Mouse (Mus musculus) hindbrain, embryonic 16.5 days (tissue): Measurements from ENCODE around the gene Mtmr3. TPM values are rescaled to one million over a fixed set of nuclear protein-coding genes. Genes with fewer than 3 reads are reported as not detected.

Experiments
- ATAC-seq: fragments of 200-750 bp; cut with Nextera tagmentation; 2 replicates; pipeline ENCODE4 v1.8.0; 2017; ENCODE audit warnings: moderate TSS enrichment, moderate library complexity
- H3K27ac ChIP-seq: fragments of 300-500 bp; sonication (generic); 2 replicates; pipeline ENCODE4 v1.5.1; 2014; ENCODE audit warnings: low read depth, mild to moderate bottlenecking, control low read depth, low read length, moderate library complexity
- H3K27me3 ChIP-seq: fragments of 300-500 bp; sonication (generic); replicated peaks from 2 replicates; pipeline ENCODE4 v1.6.1; 2014; ENCODE audit warnings: low read length; ENCODE audit not compliant: control insufficient read depth, insufficient read depth
- H3K36me3 ChIP-seq: fragments of 300-500 bp; sonication (generic); 2 replicates; pipeline ENCODE4 v1.6.1; 2014; ENCODE audit warnings: mild to moderate bottlenecking, low read length, moderate library complexity, mixed read lengths; ENCODE audit not compliant: control insufficient read depth, insufficient read depth
- H3K4me1 ChIP-seq: fragments of 300-500 bp; sonication (generic); 2 replicates; pipeline ENCODE4 v1.6.1; 2014; ENCODE audit warnings: low read depth, low read length; ENCODE audit not compliant: control insufficient read depth, insufficient read depth
- H3K4me2 ChIP-seq: fragments of 300-500 bp; sonication (generic); 2 replicates; pipeline ENCODE4 v1.6.1; 2014; ENCODE audit warnings: mild to moderate bottlenecking, low read length, control low read depth, moderate library complexity
- H3K4me3 ChIP-seq: fragments of 300-500 bp; sonication (generic); 2 replicates; pipeline ENCODE4 v1.5.1; 2014; ENCODE audit warnings: mild to moderate bottlenecking, low read length, control low read depth, moderate library complexity
- H3K9ac ChIP-seq: fragments of 300-500 bp; sonication (generic); 2 replicates; pipeline ENCODE4 v1.6.1; 2014; ENCODE audit warnings: low read depth, mild to moderate bottlenecking, control low read depth, low read length, moderate library complexity
- H3K9me3 ChIP-seq: fragments of 300-500 bp; sonication (generic); 2 replicates; pipeline ENCODE4 v1.6.1; 2014; ENCODE audit warnings: mild to moderate bottlenecking, low read length, moderate library complexity; ENCODE audit not compliant: control insufficient read depth
- WGBS: fragments of 180-500 bp; shearing (Covaris S2); extraction: QIAGEN DNeasy Blood & Tissue Kit; methylation state at CpG from one replicate; pipeline ENCODE4 v1.1.7; 2014; 5-methylcytosine and 5-hydroxymethylcytosine counted together
- polyA plus RNA-seq: library from polyadenylated mRNA; unstranded; fragments of >200 nt; fragmentation: Nextera tagmentation; extraction: Ambion mirVana; gene quantifications from 2 replicates; pipeline ENCODE4 v1.2.1, GENCODE M21; 2015

Gene Mtmr3
- polyA plus RNA-seq: 28.7 and 33.5 TPM in 2 replicates

GRCm38 (mm10) chr11:4594608-4595500, at the start of gene Mtmr3:
TSS of gene Mtmr3 (minus strand) at chr11:4594863.
- Histone ChIP-seq H3K4me2 (peak within 1 kb of the TSS; percentile 70), H3K4me1 (peaks cover 15% of the 10 kb centered on the region), H3K9ac (peak within 1 kb of the TSS; percentile 99), H3K4me3 (peak within 1 kb of the TSS; percentile 88), H3K27ac (peak within 1 kb of the TSS; percentile 97), H3K36me3 (no peaks in the 10 kb centered on the region), H3K9me3 (no peaks in the 10 kb centered on the region), H3K27me3 (no peaks in the 10 kb centered on the region)
- 5% methylated on average over 53 of the region's 53 CpGs for WGBS
- peak; percentile 94 for ATAC-seq

GRCm38 (mm10) chr11:4643722-4644121, 49.1 kb upstream of the Mtmr3 start:
- no peaks in the 10 kb centered on the region for H3K27me3 ChIP-seq
- no peak for ATAC-seq
- H3K4me2 ChIP-seq: no peak overlapping the region
- H3K27ac ChIP-seq: no peak overlapping the region
- H3K9ac ChIP-seq: no peak overlapping the region
- no peak overlapping the region for H3K4me3 ChIP-seq
- no peaks in the 10 kb centered on the region for H3K9me3 ChIP-seq
- H3K4me1 ChIP-seq: peaks cover 2% of the 10 kb centered on the region
- peaks cover 11% of the 10 kb centered on the region for H3K36me3 ChIP-seq
- 55% methylated on average over 5 of the region's 5 CpGs for WGBS

DNA sequence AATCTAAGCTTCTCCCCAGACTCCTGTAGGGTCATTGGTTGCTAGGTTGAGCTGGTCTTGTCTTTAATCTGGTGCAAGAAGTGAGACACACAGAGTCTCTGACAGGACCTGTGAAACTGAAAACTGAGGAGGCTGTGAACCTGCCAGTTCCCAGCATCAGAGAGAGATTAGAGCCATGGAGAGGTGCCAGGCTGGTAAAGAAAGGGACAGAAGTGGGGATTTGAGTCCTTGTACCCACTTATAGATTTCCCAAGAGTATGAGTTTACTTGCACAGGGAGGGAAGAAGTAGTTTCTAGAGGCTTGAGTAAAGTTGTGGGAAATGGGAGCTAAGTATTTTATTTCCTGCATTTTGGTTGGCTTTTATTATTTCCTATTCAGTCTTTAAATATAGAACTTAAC, 46.5 kb upstream of the Mtmr3 start:
- Histone ChIP-seq H3K4me3 (no peak overlapping the region), H3K4me2 (no peak overlapping the region), H3K27ac (no peak overlapping the region), H3K36me3 (peaks cover 5% of the 10 kb centered on the region), H3K27me3 (no peaks in the 10 kb centered on the region), H3K9me3 (no peaks in the 10 kb centered on the region), H3K4me1 (peaks cover 9% of the 10 kb centered on the region), H3K9ac (no peak overlapping the region)
- ATAC-seq: no peak

DNA sequence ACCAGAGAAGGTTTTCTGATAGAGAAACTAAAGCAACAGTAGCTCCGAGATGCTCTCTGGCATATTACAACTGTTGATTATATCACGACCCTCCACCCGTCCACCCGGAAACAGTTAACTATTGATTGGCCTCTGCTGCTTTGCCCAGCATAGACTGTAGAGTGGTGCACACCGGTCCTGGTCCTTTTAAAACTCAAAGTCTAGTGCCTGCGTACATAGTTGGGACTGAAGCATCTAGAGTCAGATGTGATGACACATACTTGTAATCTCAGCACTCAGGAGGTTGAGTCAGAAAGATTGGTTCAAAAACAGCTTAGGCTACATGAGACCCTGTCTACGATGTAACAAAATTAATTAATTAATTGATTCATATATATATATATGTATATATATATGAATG, 43.6 kb upstream of the Mtmr3 start:
- Histone ChIP-seq H3K27me3 (no peaks in the 10 kb centered on the region), H3K4me2 (peak overlapping the region; percentile 76), H3K9me3 (no peaks in the 10 kb centered on the region), H3K9ac (peak overlapping the region; percentile 82), H3K36me3 (peaks cover 5% of the 10 kb centered on the region; the same call in 1 of the 2 replicates), H3K4me3 (peak overlapping the region; percentile 82), H3K4me1 (peaks cover 9% of the 10 kb centered on the region), H3K27ac (no peak overlapping the region)
- WGBS: 28% methylated on average over 7 of the region's 7 CpGs
- peak; percentile 45; the same call in 1 of the 2 replicates for ATAC-seq

- H3K4me1 ChIP-seq: peaks cover 9% of the 10 kb centered on the region
- H3K9me3 ChIP-seq: no peaks in the 10 kb centered on the region
- peak; percentile 94 for ATAC-seq
- no peaks in the 10 kb centered on the region for H3K27me3 ChIP-seq
- peaks cover 5% of the 10 kb centered on the region; the same call in 1 of the 2 replicates for H3K36me3 ChIP-seq
- peak within 1 kb of the TSS; percentile 82 for H3K9ac ChIP-seq
- peak within 1 kb of the TSS; percentile 82 for H3K4me3 ChIP-seq
- peak within 1 kb of the TSS; percentile 76 for H3K4me2 ChIP-seq
- WGBS: under 1% methylated on average over 33 of the region's 35 CpGs
- peak within 1 kb of the TSS; percentile 72 for H3K27ac ChIP-seq
Measured at GRCm38 (mm10) chr11:4637534-4638234, 43.0 kb upstream of the Mtmr3 start, which contains the start of gene Ascc2. TSS of gene Ascc2 (plus strand) at chr11:4637747.

- peak overlapping the region; percentile 82 for H3K9ac ChIP-seq
- 60% methylated on average over 5 of the region's 5 CpGs for WGBS
- H3K9me3 ChIP-seq: no peaks in the 10 kb centered on the region
- no peaks in the 10 kb centered on the region for H3K36me3 ChIP-seq
- peaks cover 9% of the 10 kb centered on the region for H3K4me1 ChIP-seq
- H3K4me2 ChIP-seq: peak overlapping the region; percentile 76
- no peak; the same call in 1 of the 2 replicates for ATAC-seq
- peak overlapping the region; percentile 82 for H3K4me3 ChIP-seq
- H3K27ac ChIP-seq: no peak overlapping the region; the same call in 1 of the 2 replicates
- no peaks in the 10 kb centered on the region for H3K27me3 ChIP-seq
Measured at GRCm38 (mm10) chr11:4636782-4637342, 42.2 kb upstream of the Mtmr3 start.

GRCm38 (mm10) chr11:4634395-4634794, 39.7 kb upstream of the Mtmr3 start:
- Histone ChIP-seq H3K9ac (no peak overlapping the region), H3K9me3 (no peaks in the 10 kb centered on the region), H3K36me3 (no peaks in the 10 kb centered on the region), H3K27me3 (no peaks in the 10 kb centered on the region), H3K4me3 (no peak overlapping the region), H3K27ac (no peak overlapping the region), H3K4me2 (no peak overlapping the region), H3K4me1 (peaks cover 9% of the 10 kb centered on the region)
- ATAC-seq: no peak
- 78% methylated on average over 5 of the region's 5 CpGs for WGBS

- WGBS: 51% methylated on average over 2 of the region's 2 CpGs
- Histone ChIP-seq H3K9me3 (no peaks in the 10 kb centered on the region), H3K27ac (no peak overlapping the region), H3K27me3 (no peaks in the 10 kb centered on the region), H3K4me1 (peaks cover 4% of the 10 kb centered on the region), H3K36me3 (no peaks in the 10 kb centered on the region), H3K9ac (no peak overlapping the region), H3K4me3 (no peak overlapping the region), H3K4me2 (no peak overlapping the region)
- ATAC-seq: no peak
Measured at GRCm38 (mm10) chr11:4633420-4633819, 38.8 kb upstream of the Mtmr3 start.

GRCm38 (mm10) chr11:4629861-4630280, 35.2 kb upstream of the Mtmr3 start:
- 38% methylated on average over 8 of the region's 8 CpGs for WGBS

More at GRCm38 (mm10) chr11:4629861-4630280, 35.2 kb upstream of the Mtmr3 start:
- Histone ChIP-seq H3K36me3 (no peaks in the 10 kb centered on the region), H3K4me3 (no peak overlapping the region), H3K27ac (0 out of 2 replicates have a peak overlapping the region, but pooled peaks have one; percentile 25), H3K9ac (no peak overlapping the region), H3K4me2 (no peak overlapping the region), H3K9me3 (no peaks in the 10 kb centered on the region), H3K27me3 (no peaks in the 10 kb centered on the region), H3K4me1 (no peaks in the 10 kb centered on the region)
- no peak for ATAC-seq
